Mouse (Mus musculus): ENCODE measurements around the gene Tmem104.

DNA sequence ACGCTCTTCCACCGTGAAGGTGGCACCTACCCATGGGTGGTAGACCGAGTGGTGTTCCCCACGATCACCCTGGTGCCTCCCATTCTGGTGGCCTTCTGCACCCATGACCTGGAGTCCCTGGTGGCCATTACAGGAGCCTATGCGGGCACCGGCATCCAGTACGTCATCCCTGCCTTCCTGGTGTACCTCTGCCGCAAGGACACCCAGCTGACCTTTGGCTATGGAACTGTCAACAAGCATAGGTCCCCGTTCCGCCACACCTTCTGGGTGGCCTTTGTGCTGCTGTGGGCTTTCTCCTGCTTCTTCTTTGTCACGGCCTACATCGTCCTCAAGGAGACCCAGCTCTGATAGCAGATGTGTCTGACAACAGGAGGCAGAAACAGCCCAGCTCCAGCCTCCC lies 56.5 kb downstream of the Tmem104 start:
- no peak for TF ChIP-seq POLR2A (IDR thresholded peaks at IDR 0.05; ENCODE audit: low read depth, low read length)
- no peak for TF ChIP-seq CTCF (IDR thresholded peaks at IDR 0.05; ENCODE audit: extremely low read depth, insufficient read length, insufficient replicate concordance, low read depth, low read length)
